Mouse (Mus musculus) erythroblast, embryonic 14.5 days (primary cell): ENCODE results near the gene Mmp2.

Experiments used
- GATA1 ChIP-seq: IDR thresholded peaks from 2 replicates; pipeline ENCODE4 v1.6.1; 2012; ENCODE audit warnings: low read length, inconsistent platforms, mixed read lengths
- TAL1 ChIP-seq: IDR thresholded peaks from 3 replicates; pipeline ENCODE4 v1.6.1; 2012; ENCODE audit warnings: low read length, inconsistent platforms, mixed read lengths

DNA sequence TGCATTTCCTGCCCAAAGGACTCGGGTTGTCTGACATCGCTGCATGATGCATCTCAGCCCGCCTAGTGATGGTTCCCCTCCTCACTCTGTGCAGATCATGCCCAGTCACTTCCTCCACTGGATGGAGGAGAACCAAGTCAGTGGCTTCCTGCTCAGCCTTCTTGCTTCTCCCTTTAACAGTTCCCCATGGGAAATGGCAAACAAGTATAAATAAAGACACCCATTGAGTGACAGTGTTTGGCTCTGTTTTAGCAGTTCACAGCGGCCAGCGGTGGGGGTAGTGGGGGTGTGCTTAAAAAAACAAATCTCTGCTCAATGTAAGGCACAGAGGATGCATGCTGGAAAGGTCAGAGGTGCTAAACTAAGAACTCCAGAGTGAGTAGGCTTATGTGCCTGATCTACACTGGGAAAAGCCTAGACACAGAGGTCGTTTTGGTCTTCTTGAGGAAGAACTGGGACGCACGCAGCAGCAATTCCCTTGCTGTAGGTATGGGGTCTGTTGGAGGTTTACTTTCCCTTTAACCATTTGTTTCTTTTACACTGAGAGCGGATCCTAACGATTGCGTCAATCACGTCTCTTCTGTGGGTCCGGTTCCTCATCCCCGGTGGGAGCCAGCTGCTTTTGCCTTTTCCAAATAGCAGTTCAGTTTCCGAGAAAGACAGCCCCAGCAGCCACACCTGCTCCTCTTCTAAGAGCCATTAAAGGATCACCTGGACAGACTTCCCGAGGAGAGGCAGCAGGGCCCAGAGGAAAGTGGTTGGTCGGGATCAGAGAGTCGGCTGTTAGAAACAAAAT is 26.3 kb downstream of the Mmp2 start:
- TF ChIP-seq GATA1 (no peak), TAL1 (no peak)
